ENCODE assay signal across 10 mouse cellular contexts in genomic region chr8:107132581-107133491, GRCm38 (mm10). TPM values are rescaled to one million over a fixed set of nuclear protein-coding genes. Genes with fewer than 3 reads are reported as not detected.
DNase-seq lines count a peak whose midpoint lies in the region; ATAC-seq and TF ChIP-seq lines count a peak whose summit lies in the region.
"Had no signal": no experiment of that assay in that cellular context is flagged by ENCODE, and none has a peak within 500 bp of the region (broad histone marks: within the 10 kb centered on the region; RNA-seq: fewer than 3 reads in every experiment).

No protein-coding gene starts in this region.

- H3K4me1 ChIP-seq in heart, postnatal 0 days (ENCODE audit: control insufficient read depth, insufficient read depth) = peaks cover 17% of the 10 kb centered on the region
- peaks cover 22% of the 10 kb centered on the region for H3K4me1 ChIP-seq in heart, embryonic 11.5 days (ENCODE audit: control insufficient read depth, insufficient read depth, low read length)
- peaks cover 37% of the 10 kb centered on the region for H3K4me1 ChIP-seq in kidney, postnatal 0 days (replicated peaks; ENCODE audit: insufficient read depth, low read length)
- H3K4me1 ChIP-seq in stomach, postnatal 0 days (replicated peaks; ENCODE audit: control insufficient read depth, insufficient read depth) = peaks cover 3% of the 10 kb centered on the region; the same call in 1 of the 2 replicates
- 0 out of 2 replicates have a peak, but pooled peaks cover 3% of the 10 kb centered on the region for H3K4me1 ChIP-seq in intestine, postnatal 0 days (replicated peaks; ENCODE audit: control insufficient read depth, insufficient read depth, low read length)

- 68% methylated on average over 24 of the region's 24 CpGs for WGBS in heart, postnatal 0 days
- WGBS in heart, embryonic 11.5 days (ENCODE audit: insufficient replicate concordance) = 79% methylated on average over 24 of the region's 24 CpGs
- 49% methylated on average over 24 of the region's 24 CpGs for WGBS in kidney, postnatal 0 days
- WGBS in stomach, postnatal 0 days = 72% methylated on average over 24 of the region's 24 CpGs
- 81% methylated on average over 24 of the region's 24 CpGs for WGBS in intestine, postnatal 0 days

- no peak overlapping the region for H3K4me3 ChIP-seq in heart, postnatal 0 days (ENCODE audit: low read depth, low read length)
- no peak overlapping the region for H3K4me3 ChIP-seq in heart, embryonic 11.5 days (ENCODE audit: low read depth, low read length)
- H3K4me3 ChIP-seq in kidney, postnatal 0 days (replicated peaks; ENCODE audit: low read depth, low read length) = no peak overlapping the region
- H3K4me3 ChIP-seq in stomach, postnatal 0 days (ENCODE audit: low read depth, low read length) = no peak overlapping the region
- H3K4me3 ChIP-seq in intestine, postnatal 0 days (ENCODE audit: low read depth, low read length) = no peak overlapping the region
- H3K4me3 ChIP-seq: stomach, embryonic 15.5 days had no signal

- intact Hi-C loops in left cerebral cortex, postnatal 36 days (cut with DNase I) = no loop called here

- TF ChIP-seq CTCF in heart, postnatal 0 days (IDR thresholded peaks at IDR 0.05; ENCODE audit: low read depth) = no peak
- TF ChIP-seq CTCF in kidney, postnatal 0 days (IDR thresholded peaks at IDR 0.05; ENCODE audit: low read depth) = no peak
- no peak for TF ChIP-seq CTCF in stomach, postnatal 0 days (IDR thresholded peaks at IDR 0.05; ENCODE audit: low read depth)
- no peak for TF ChIP-seq CTCF in intestine, postnatal 0 days (IDR thresholded peaks at IDR 0.05; ENCODE audit: low read depth)

- DNase-seq in heart, postnatal 0 days (ENCODE audit: low spot score) = no peak
- DNase-seq in urinary bladder, postnatal 14 days (ENCODE audit: low spot score) = peak; percentile 74
- DNase-seq in urinary bladder, postnatal 10 days (ENCODE audit: low spot score) = no peak
- peak; percentile 34 for DNase-seq in kidney, postnatal 0 days (ENCODE audit: low spot score)
- no peak for DNase-seq in stomach, postnatal 0 days (ENCODE audit: low spot score)
- DNase-seq in left cerebral cortex, postnatal 36 days (ENCODE audit: low spot score in 2 of 2) = no peak
- DNase-seq: adrenal gland, adult 8-10 months had no signal

- ATAC-seq in heart, postnatal 0 days (ENCODE audit: insufficient read depth, low read depth) = no peak
- no peak for ATAC-seq in heart, embryonic 11.5 days (replicated peaks; ENCODE audit: insufficient number of reproducible peaks, low FRiP score, low TSS enrichment)
- 0 out of 2 replicates have a peak, but pooled peaks have one; percentile 14 for ATAC-seq in kidney, postnatal 0 days (replicated peaks; ENCODE audit: low FRiP score, low read depth)
- ATAC-seq in stomach, postnatal 0 days (ENCODE audit: low FRiP score, low TSS enrichment) = no peak; the same call in 1 of the 2 replicates
- ATAC-seq in intestine, postnatal 0 days = no peak

- H3K9me3 ChIP-seq in heart, postnatal 0 days (replicated peaks; ENCODE audit: control insufficient read depth, low read length) = no peaks in the 10 kb centered on the region
- H3K9me3 ChIP-seq in heart, embryonic 11.5 days (replicated peaks; ENCODE audit: control insufficient read depth, low read length) = no peaks in the 10 kb centered on the region
- no peaks in the 10 kb centered on the region for H3K9me3 ChIP-seq in kidney, postnatal 0 days (replicated peaks; ENCODE audit: low read length)
- no peaks in the 10 kb centered on the region for H3K9me3 ChIP-seq in stomach, postnatal 0 days (ENCODE audit: control insufficient read depth, low read length)
- no peaks in the 10 kb centered on the region for H3K9me3 ChIP-seq in intestine, postnatal 0 days (ENCODE audit: control insufficient read depth)
- H3K9me3 ChIP-seq: stomach, embryonic 15.5 days had no signal

- H3K9ac ChIP-seq in heart, postnatal 0 days (replicated peaks; ENCODE audit: low read depth, low read length) = no peak overlapping the region
- no peak overlapping the region for H3K9ac ChIP-seq in heart, embryonic 11.5 days (ENCODE audit: low read depth, low read length)
- no peak overlapping the region for H3K9ac ChIP-seq in kidney, postnatal 0 days (ENCODE audit: low read depth, low read length)
- no peak overlapping the region for H3K9ac ChIP-seq in stomach, postnatal 0 days (ENCODE audit: low read length)
- H3K9ac ChIP-seq in intestine, postnatal 0 days (ENCODE audit: low read depth, low read length) = no peak overlapping the region
- H3K9ac ChIP-seq: stomach, embryonic 15.5 days had no signal

- TF ChIP-seq EP300 in heart, postnatal 0 days (IDR thresholded peaks at IDR 0.05; ENCODE audit: low read depth) = no peak
- TF ChIP-seq EP300 in stomach, postnatal 0 days (optimal IDR thresholded peaks at IDR 0.05) = no peak

- H3K27ac ChIP-seq in heart, postnatal 0 days (ENCODE audit: low read depth) = peak overlapping the region; percentile 21; the same call in 1 of the 2 replicates
- no peak overlapping the region for H3K27ac ChIP-seq in heart, embryonic 11.5 days (ENCODE audit: low read depth, low read length)
- H3K27ac ChIP-seq in kidney, postnatal 0 days = peak overlapping the region; percentile 83
- peak overlapping the region; percentile 63 for H3K27ac ChIP-seq in stomach, postnatal 0 days (replicated peaks)
- H3K27ac ChIP-seq in intestine, postnatal 0 days (ENCODE audit: low read depth, low read length) = no peak overlapping the region

- H3K4me2 ChIP-seq in heart, postnatal 0 days (ENCODE audit: low read depth, low read length) = no peak overlapping the region
- H3K4me2 ChIP-seq in heart, embryonic 11.5 days = no peak overlapping the region
- H3K4me2 ChIP-seq in kidney, postnatal 0 days (ENCODE audit: low read length) = no peak overlapping the region
- H3K4me2 ChIP-seq in stomach, postnatal 0 days (replicated peaks; ENCODE audit: low read depth) = no peak overlapping the region
- H3K4me2 ChIP-seq in intestine, postnatal 0 days (replicated peaks; ENCODE audit: low read depth) = no peak overlapping the region
- H3K4me2 ChIP-seq: stomach, embryonic 15.5 days had no signal

- no peaks in the 10 kb centered on the region for H3K36me3 ChIP-seq in heart, postnatal 0 days (replicated peaks; ENCODE audit: control insufficient read depth, insufficient read depth, low read length)
- H3K36me3 ChIP-seq in heart, embryonic 11.5 days (ENCODE audit: control insufficient read depth, insufficient read depth, low read length) = no peaks in the 10 kb centered on the region
- H3K36me3 ChIP-seq in kidney, postnatal 0 days (ENCODE audit: insufficient read depth, low read length) = no peaks in the 10 kb centered on the region
- no peaks in the 10 kb centered on the region for H3K36me3 ChIP-seq in stomach, postnatal 0 days (ENCODE audit: control insufficient read depth, insufficient read depth, low read length)
- no peaks in the 10 kb centered on the region for H3K36me3 ChIP-seq in intestine, postnatal 0 days (ENCODE audit: control insufficient read depth, insufficient read depth)
- H3K36me3 ChIP-seq: stomach, embryonic 15.5 days had no signal

- no peaks in the 10 kb centered on the region for H3K27me3 ChIP-seq in heart, postnatal 0 days (ENCODE audit: control insufficient read depth, insufficient read depth, low read length)
- H3K27me3 ChIP-seq in heart, embryonic 11.5 days (ENCODE audit: control insufficient read depth, insufficient read depth, low read length) = no peaks in the 10 kb centered on the region
- H3K27me3 ChIP-seq in kidney, postnatal 0 days (ENCODE audit: insufficient read depth, low read length) = no peaks in the 10 kb centered on the region
- no peaks in the 10 kb centered on the region for H3K27me3 ChIP-seq in stomach, postnatal 0 days (ENCODE audit: control insufficient read depth, insufficient read depth, low read length)
- H3K27me3 ChIP-seq in intestine, postnatal 0 days (replicated peaks; ENCODE audit: control insufficient read depth, insufficient read depth, low read length) = no peaks in the 10 kb centered on the region
- H3K27me3 ChIP-seq: stomach, embryonic 15.5 days had no signal

RNA-seq across cellular contexts. Expression of gene Cyb5b, which starts 17.6 kb away (rescaled TPM):
- total RNA-seq in heart, postnatal 0 days (2014; rRNA removed; ENCODE audit: low replicate concordance) = 52.8 and 60.0 TPM in 2 replicates
- 36.5 and 44.7 TPM in 2 replicates for polyA plus RNA-seq in heart, postnatal 0 days (2015; fragmentation: Nextera tagmentation; extraction: Ambion mirVana)
- 87.0 and 93.6 TPM in 2 replicates for polyA plus RNA-seq in heart, embryonic 11.5 days (2014; fragmentation: Nextera tagmentation; extraction: Ambion mirVana)
- polyA plus RNA-seq in kidney, postnatal 0 days (2015; fragmentation: Nextera tagmentation; extraction: Ambion mirVana) = 116 and 126 TPM in 2 replicates
- polyA plus RNA-seq in stomach, postnatal 0 days (2015; fragmentation: Nextera tagmentation; extraction: Ambion mirVana) = 52.6 and 52.9 TPM in 2 replicates
- 93.2 and 103 TPM in 2 replicates for polyA plus RNA-seq in intestine, postnatal 0 days (2015; fragmentation: Nextera tagmentation; extraction: Ambion mirVana)
- total RNA-seq in left cerebral cortex, postnatal 36 days (2021) = 10 to 100 TPM; 88.3 to 91.7 TPM

RNA-seq across cellular contexts. Expression of gene Terf2, which starts 36.5 kb away (rescaled TPM):
- 8.2 and 10.8 TPM in 2 replicates for total RNA-seq in heart, postnatal 0 days (2014; rRNA removed; ENCODE audit: low replicate concordance)
- 7.3 and 8.5 TPM in 2 replicates for polyA plus RNA-seq in heart, postnatal 0 days (2015; fragmentation: Nextera tagmentation; extraction: Ambion mirVana)
- polyA plus RNA-seq in heart, embryonic 11.5 days (2014; fragmentation: Nextera tagmentation; extraction: Ambion mirVana) = 7.5 and 10.9 TPM in 2 replicates
- 17.4 and 18.2 TPM in 2 replicates for polyA plus RNA-seq in kidney, postnatal 0 days (2015; fragmentation: Nextera tagmentation; extraction: Ambion mirVana)
- 12.1 and 12.7 TPM in 2 replicates for polyA plus RNA-seq in stomach, postnatal 0 days (2015; fragmentation: Nextera tagmentation; extraction: Ambion mirVana)
- 11.2 and 12.1 TPM in 2 replicates for polyA plus RNA-seq in intestine, postnatal 0 days (2015; fragmentation: Nextera tagmentation; extraction: Ambion mirVana)
- total RNA-seq in left cerebral cortex, postnatal 36 days (2021) = 10 to 100 TPM; 37.9 to 38.3 TPM

Comparison
In these comparisons a context has a peak if more than half of its experiments do, and no peak if none do; other contexts are left out.
1. DNase-seq: peak in urinary bladder, postnatal 14 days (single experiment) and kidney, postnatal 0 days (single experiment); none in heart, postnatal 0 days (single experiment), urinary bladder, postnatal 10 days (single experiment), stomach, postnatal 0 days (single experiment) and left cerebral cortex, postnatal 36 days (0 of 2).
2. H3K27ac ChIP-seq: peak in heart, postnatal 0 days (single experiment), kidney, postnatal 0 days (single experiment) and stomach, postnatal 0 days (single experiment); none in heart, embryonic 11.5 days (single experiment) and intestine, postnatal 0 days (single experiment).